Mouse (Mus musculus): ENCODE measurements around the gene Eml4. TPM values are rescaled to one million over a fixed set of nuclear protein-coding genes. Genes with fewer than 3 reads are reported as not detected.

Gene Eml4
- polyA plus RNA-seq, 1 experiment = 5.5 TPM

DNA sequence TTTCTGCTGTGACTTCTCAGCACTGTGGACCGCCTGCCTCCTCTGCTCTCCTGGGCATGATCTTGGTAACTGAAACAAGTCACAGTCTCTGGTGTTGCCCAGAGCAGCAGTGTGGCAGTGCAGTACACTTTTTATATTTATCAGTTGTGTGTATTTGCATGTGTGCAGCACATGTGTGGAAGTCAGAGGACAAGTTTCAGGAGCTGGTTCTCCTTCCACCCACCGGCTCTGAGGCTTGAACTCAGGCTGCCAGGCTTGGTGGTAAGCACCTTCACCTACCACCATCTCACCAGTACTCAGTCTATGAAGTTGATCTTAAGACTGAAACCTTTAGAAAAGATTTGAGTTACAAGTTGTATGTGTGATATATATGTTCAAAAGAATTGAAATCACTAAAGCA, 28.6 kb downstream of the Eml4 start:
- H3K36me3 ChIP-seq (ENCODE audit: control insufficient read depth, insufficient read depth) = no peaks in the 10 kb centered on the region
- H3K4me3 ChIP-seq (ENCODE audit: insufficient read depth, poor library complexity, severe bottlenecking) = no peak overlapping the region
- H3ac ChIP-seq (ENCODE audit: control insufficient read depth, insufficient read length, low read depth) = no peak overlapping the region
- no peak for TF ChIP-seq USF1 (IDR thresholded peaks at IDR 0.05; ENCODE audit: low read depth)
- no peak for TF ChIP-seq CEBPB (IDR thresholded peaks at IDR 0.05; ENCODE audit: low read depth)
- no peak for TF ChIP-seq FOSL1 (IDR thresholded peaks at IDR 0.05; ENCODE audit: insufficient read depth, low read length, poor library complexity, severe bottlenecking)
- TF ChIP-seq MYOG (IDR thresholded peaks at IDR 0.05; ENCODE audit: control insufficient read depth, extremely low read depth, insufficient read length) = no peak
- no peak for TF ChIP-seq MYOD1 (IDR thresholded peaks at IDR 0.05; ENCODE audit: control insufficient read depth, insufficient read length, low read depth)
- TF ChIP-seq CTCF (IDR thresholded peaks at IDR 0.05; ENCODE audit: control insufficient read depth, insufficient read depth, insufficient read length) = no peak
- TF ChIP-seq MAX (IDR thresholded peaks at IDR 0.05) = no peak
- H3K79me2 ChIP-seq (ENCODE audit: control insufficient read depth, insufficient read depth) = peaks cover 79% of the 10 kb centered on the region
- H3K79me3 ChIP-seq (ENCODE audit: low read depth) = peaks cover 43% of the 10 kb centered on the region
- H3K27me3 ChIP-seq (ENCODE audit: control insufficient read depth, insufficient read depth, insufficient read length) = no peaks in the 10 kb centered on the region

- Histone ChIP-seq H3ac (ENCODE audit: control insufficient read depth, insufficient read length, low read depth) (no peak overlapping the region), H3K79me2 (ENCODE audit: control insufficient read depth, insufficient read depth) (peaks cover 82% of the 10 kb centered on the region), H3K36me3 (ENCODE audit: control insufficient read depth, insufficient read depth) (no peaks in the 10 kb centered on the region), H3K27me3 (ENCODE audit: control insufficient read depth, insufficient read depth, insufficient read length) (no peaks in the 10 kb centered on the region), H3K4me3 (ENCODE audit: insufficient read depth, poor library complexity, severe bottlenecking) (no peak overlapping the region), H3K79me3 (ENCODE audit: low read depth) (peaks cover 44% of the 10 kb centered on the region)
- TF ChIP-seq CTCF (IDR thresholded peaks at IDR 0.05; ENCODE audit: control insufficient read depth, insufficient read depth, insufficient read length) (no peak), MYOD1 (IDR thresholded peaks at IDR 0.05; ENCODE audit: control insufficient read depth, insufficient read length, low read depth) (no peak), USF1 (IDR thresholded peaks at IDR 0.05; ENCODE audit: low read depth) (no peak), CEBPB (IDR thresholded peaks at IDR 0.05; ENCODE audit: low read depth) (no peak), MAX (IDR thresholded peaks at IDR 0.05) (no peak), MYOG (IDR thresholded peaks at IDR 0.05; ENCODE audit: control insufficient read depth, extremely low read depth, insufficient read length) (no peak), FOSL1 (IDR thresholded peaks at IDR 0.05; ENCODE audit: insufficient read depth, low read length, poor library complexity, severe bottlenecking) (no peak)
Observed at GRCm38 (mm10) chr17:83379791-83380190, 29.1 kb downstream of the Eml4 start.

DNA sequence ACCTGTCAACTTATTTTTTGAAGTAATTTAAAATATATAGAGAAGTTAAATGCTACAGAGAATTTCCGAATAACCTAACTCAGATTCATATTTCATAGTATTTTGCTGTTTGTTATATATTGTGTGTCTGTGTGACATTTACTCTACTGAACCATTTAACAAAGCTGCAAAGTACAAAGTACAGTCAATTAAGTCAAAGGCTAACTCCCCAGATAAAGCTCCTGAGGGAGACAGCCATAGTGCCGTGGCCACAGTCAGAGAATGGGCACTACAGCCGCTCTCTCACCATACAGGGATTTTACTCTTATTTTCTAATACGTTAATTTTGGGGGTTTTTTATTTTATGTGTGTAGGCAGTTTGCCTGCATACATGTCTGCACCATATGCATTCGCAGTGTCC, 32.0 kb downstream of the Eml4 start:
- Histone ChIP-seq H3ac (ENCODE audit: control insufficient read depth, insufficient read length, low read depth) (no peak overlapping the region), H3K79me3 (ENCODE audit: low read depth) (peaks cover 37% of the 10 kb centered on the region), H3K36me3 (ENCODE audit: control insufficient read depth, insufficient read depth) (no peaks in the 10 kb centered on the region), H3K27me3 (ENCODE audit: control insufficient read depth, insufficient read depth, insufficient read length) (no peaks in the 10 kb centered on the region), H3K4me3 (ENCODE audit: insufficient read depth, poor library complexity, severe bottlenecking) (no peak overlapping the region), H3K79me2 (ENCODE audit: control insufficient read depth, insufficient read depth) (peaks cover 85% of the 10 kb centered on the region)
- TF ChIP-seq FOSL1 (IDR thresholded peaks at IDR 0.05; ENCODE audit: insufficient read depth, low read length, poor library complexity, severe bottlenecking) (no peak), MYOD1 (IDR thresholded peaks at IDR 0.05; ENCODE audit: control insufficient read depth, insufficient read length, low read depth) (no peak), MAX (IDR thresholded peaks at IDR 0.05) (no peak), CEBPB (IDR thresholded peaks at IDR 0.05; ENCODE audit: low read depth) (no peak), MYOG (IDR thresholded peaks at IDR 0.05; ENCODE audit: control insufficient read depth, extremely low read depth, insufficient read length) (no peak), CTCF (IDR thresholded peaks at IDR 0.05; ENCODE audit: control insufficient read depth, insufficient read depth, insufficient read length) (no peak), USF1 (IDR thresholded peaks at IDR 0.05; ENCODE audit: low read depth) (no peak)

DNA sequence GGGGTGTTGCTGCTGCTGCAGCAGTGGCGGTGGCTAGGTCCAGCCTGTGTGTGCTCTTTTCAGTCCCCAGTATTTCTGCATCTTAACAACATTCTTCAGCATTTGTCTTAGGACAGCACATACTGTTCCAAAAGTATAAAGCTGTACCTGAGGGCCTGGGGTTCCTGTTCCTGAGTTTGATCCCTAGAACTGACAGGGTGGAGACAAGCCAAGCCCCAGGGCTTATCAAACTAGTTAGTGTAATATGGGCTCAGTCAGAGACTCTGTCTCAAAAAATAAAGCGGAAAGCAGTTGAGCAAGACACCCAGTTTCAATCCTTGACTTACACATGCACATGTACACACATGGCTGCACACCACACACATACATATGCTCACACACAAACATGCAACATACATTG, 34.2 kb downstream of the Eml4 start:
- H3ac ChIP-seq (ENCODE audit: control insufficient read depth, insufficient read length, low read depth) = no peak overlapping the region
- H3K36me3 ChIP-seq (ENCODE audit: control insufficient read depth, insufficient read depth) = no peaks in the 10 kb centered on the region
- H3K79me3 ChIP-seq (ENCODE audit: low read depth) = peaks cover 32% of the 10 kb centered on the region
- no peaks in the 10 kb centered on the region for H3K27me3 ChIP-seq (ENCODE audit: control insufficient read depth, insufficient read depth, insufficient read length)
- H3K4me3 ChIP-seq (ENCODE audit: insufficient read depth, poor library complexity, severe bottlenecking) = no peak overlapping the region
- H3K79me2 ChIP-seq (ENCODE audit: control insufficient read depth, insufficient read depth) = peaks cover 67% of the 10 kb centered on the region
- no peak for TF ChIP-seq MAX (IDR thresholded peaks at IDR 0.05)
- TF ChIP-seq USF1 (IDR thresholded peaks at IDR 0.05; ENCODE audit: low read depth) = no peak
- TF ChIP-seq MYOG (IDR thresholded peaks at IDR 0.05; ENCODE audit: control insufficient read depth, extremely low read depth, insufficient read length) = no peak

DNA sequence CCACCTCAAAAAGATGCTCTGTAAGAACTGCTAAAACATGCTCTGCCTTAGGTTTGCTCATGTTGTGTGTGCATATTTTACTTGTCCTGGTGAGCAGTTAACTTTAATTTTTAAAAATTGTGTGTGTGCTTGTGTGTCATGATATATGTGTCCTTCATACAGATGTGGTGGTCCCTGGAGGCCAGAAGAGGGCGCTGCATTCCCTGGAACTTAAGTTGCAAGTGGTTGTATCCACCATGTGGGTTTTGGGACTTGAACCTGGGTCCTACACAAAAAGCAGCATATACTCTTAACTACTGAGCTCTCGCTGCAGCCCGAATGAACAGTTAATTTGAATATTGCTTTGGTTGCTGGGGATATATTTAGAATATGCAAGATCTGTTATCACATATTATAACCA, 36.4 kb downstream of the Eml4 start:
- H3ac ChIP-seq (ENCODE audit: control insufficient read depth, insufficient read length, low read depth) = no peak overlapping the region
- no peak overlapping the region for H3K4me3 ChIP-seq (ENCODE audit: insufficient read depth, poor library complexity, severe bottlenecking)
- no peaks in the 10 kb centered on the region for H3K36me3 ChIP-seq (ENCODE audit: control insufficient read depth, insufficient read depth)
- no peaks in the 10 kb centered on the region for H3K27me3 ChIP-seq (ENCODE audit: control insufficient read depth, insufficient read depth, insufficient read length)
- H3K79me2 ChIP-seq (ENCODE audit: control insufficient read depth, insufficient read depth) = peaks cover 64% of the 10 kb centered on the region
- peaks cover 33% of the 10 kb centered on the region for H3K79me3 ChIP-seq (ENCODE audit: low read depth)
- TF ChIP-seq CEBPB (IDR thresholded peaks at IDR 0.05; ENCODE audit: low read depth) = no peak
- TF ChIP-seq MYOD1 (IDR thresholded peaks at IDR 0.05; ENCODE audit: control insufficient read depth, insufficient read length, low read depth) = no peak
- TF ChIP-seq USF1 (IDR thresholded peaks at IDR 0.05; ENCODE audit: low read depth) = no peak
- TF ChIP-seq CTCF (IDR thresholded peaks at IDR 0.05; ENCODE audit: control insufficient read depth, insufficient read depth, insufficient read length) = no peak
- TF ChIP-seq MAX (IDR thresholded peaks at IDR 0.05) = no peak
- TF ChIP-seq FOSL1 (IDR thresholded peaks at IDR 0.05; ENCODE audit: insufficient read depth, low read length, poor library complexity, severe bottlenecking) = no peak
- TF ChIP-seq MYOG (IDR thresholded peaks at IDR 0.05; ENCODE audit: control insufficient read depth, extremely low read depth, insufficient read length) = no peak

DNA sequence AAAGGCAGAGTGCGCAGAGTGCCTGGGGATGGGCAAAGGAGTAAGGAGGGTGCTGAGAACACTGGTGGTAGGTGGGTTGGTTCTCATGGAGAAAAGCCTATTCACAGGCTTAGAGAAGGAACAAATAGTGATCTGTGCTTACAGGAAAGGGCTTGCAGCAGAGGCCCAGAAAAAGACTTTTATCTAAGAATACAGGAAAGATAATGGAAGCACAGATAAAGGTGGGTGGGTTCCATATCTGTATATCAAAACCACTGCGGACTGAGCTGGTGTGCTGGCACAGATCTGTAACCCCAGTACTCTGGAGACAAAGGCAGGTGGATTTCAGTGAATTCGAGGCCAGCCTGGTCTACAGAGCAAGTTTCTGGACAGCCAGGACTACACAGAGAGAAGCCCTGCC, 43.3 kb downstream of the Eml4 start:
- peaks cover 38% of the 10 kb centered on the region for H3K79me2 ChIP-seq (ENCODE audit: control insufficient read depth, insufficient read depth)
- TF ChIP-seq CEBPB (IDR thresholded peaks at IDR 0.05; ENCODE audit: low read depth) (no peak), USF1 (IDR thresholded peaks at IDR 0.05; ENCODE audit: low read depth) (no peak)
- H3ac ChIP-seq (ENCODE audit: control insufficient read depth, insufficient read length, low read depth) = no peak overlapping the region
- H3K79me3 ChIP-seq (ENCODE audit: low read depth) = peaks cover 11% of the 10 kb centered on the region
- no peaks in the 10 kb centered on the region for H3K27me3 ChIP-seq (ENCODE audit: control insufficient read depth, insufficient read depth, insufficient read length)
- H3K36me3 ChIP-seq (ENCODE audit: control insufficient read depth, insufficient read depth) = no peaks in the 10 kb centered on the region
- H3K4me3 ChIP-seq (ENCODE audit: insufficient read depth, poor library complexity, severe bottlenecking) = no peak overlapping the region

Data from C2C12 (cell line).